Mouse (Mus musculus) urinary bladder, adult 2 months (tissue): ENCODE results near the gene Nos1ap. TPM values are rescaled to one million over a fixed set of nuclear protein-coding genes. Genes with fewer than 3 reads are reported as not detected.

ENCODE experiments used
- DNase-seq: peaks from one replicate; pipeline ENCODE4 v3.0.0; 2022; ENCODE audit warnings: low spot score
- polyA plus RNA-seq: library from polyadenylated mRNA; depleted of rRNA; stranded (reverse); fragments of >200 nt; gene quantifications from 2 replicates; pipeline ENCODE4 v1.2.3, GENCODE M21; 2012; rRNA removed

The Nos1ap gene
- polyA plus RNA-seq, 1 experiment: 7.8 TPM

- DNase-seq: no peak
Measured at GRCm38 (mm10) chr1:170292239-170292951, 297.3 kb downstream of the Nos1ap start.

GRCm38 (mm10) chr1:170282415-170283129, 307.1 kb downstream of the Nos1ap start:
- DNase-seq: no peak

GRCm38 (mm10) chr1:170277016-170277415, 312.6 kb downstream of the Nos1ap start, which contains the start of gene Sh2d1b1:
Gene Sh2d1b1 (plus strand): TSS chr1:170277320.
- DNase-seq: no peak

GRCm38 (mm10) chr1:170273252-170273651, 316.4 kb downstream of the Nos1ap start:
- DNase-seq: no peak

GRCm38 (mm10) chr1:170270696-170271095, 319.0 kb downstream of the Nos1ap start:
- no peak for DNase-seq

GRCm38 (mm10) chr1:170270281-170270680, 319.4 kb downstream of the Nos1ap start:
- DNase-seq: no peak

GRCm38 (mm10) chr1:170255560-170255910, 334.1 kb downstream of the Nos1ap start:
- peak; percentile 72 for DNase-seq

GRCm38 (mm10) chr1:170254893-170255559, 334.6 kb downstream of the Nos1ap start:
- DNase-seq: no peak

Other genes starting within 250 kb of the Nos1ap start
- 37.8 and 39.7 TPM in 2 replicates for gene Olfml2b, start 54.7 kb upstream of the Nos1ap start, polyA plus RNA-seq